Mouse (Mus musculus): ENCODE results near the gene Rfwd3.
"Not testable (repeated sequence)": the region's sequence is repeated elsewhere in the genome, so short reads cannot be mapped to it uniquely, and the experiment has no call there.

Rfwd3 gene

GRCm38 (mm10) chr8:111298011-111298410, 2.0 kb downstream of the Rfwd3 start:
- in situ Hi-C loops (cut with MboI; ENCODE audit: unreplicated experiment in 2 of 2): loop anchor here (10.0 to 25.0 kb wide), 2 partner anchors 443 to 461 kb away; partner anchors contain the start of genes Cog4 (in 1 of the 2) and Sf3b3 (in 1 of the 2)

GRCm38 (mm10) chr8:111291733-111292132, 8.3 kb downstream of the Rfwd3 start:
- in situ Hi-C loops (cut with MboI; ENCODE audit: unreplicated experiment in 2 of 2): loop anchor here (10.0 to 25.0 kb wide), 2 partner anchors 437 to 454 kb away; partner anchors contain the start of genes Cog4 (in 1 of the 2) and Sf3b3 (in 1 of the 2)

GRCm38 (mm10) chr8:111290586-111290985, 9.4 kb downstream of the Rfwd3 start:
- in situ Hi-C loops (cut with MboI; ENCODE audit: unreplicated experiment in 2 of 2): loop anchor here (10.0 to 25.0 kb wide), 2 partner anchors 436 to 453 kb away; partner anchors contain the start of genes Cog4 (in 1 of the 2) and Sf3b3 (in 1 of the 2)

- in situ Hi-C loops (cut with MboI; ENCODE audit: unreplicated experiment in 2 of 2): loop anchor here in 1 of 2 experiments (25.0 kb wide), 1 partner anchor 448 kb away; the partner anchor contains the start of genes Cog4 and Sf3b3
These were observed 14.4 kb downstream of the Rfwd3 start for GRCm38 (mm10) chr8:111285603-111286002.

GRCm38 (mm10) chr8:111282093-111282492, 17.9 kb downstream of the Rfwd3 start:
- in situ Hi-C loops (cut with MboI; ENCODE audit: unreplicated experiment in 2 of 2): loop anchor here in 1 of 2 experiments (25.0 kb wide), 1 partner anchor 445 kb away; the partner anchor contains the start of genes Cog4 and Sf3b3

GRCm38 (mm10) chr8:111268277-111268676, 31.7 kb downstream of the Rfwd3 start:
- in situ Hi-C loops (cut with MboI; ENCODE audit: unreplicated experiment in 2 of 2): no loop called here

- in situ Hi-C loops (cut with MboI; ENCODE audit: unreplicated experiment in 2 of 2): not testable (repeated sequence)
These were observed 33.9 kb downstream of the Rfwd3 start for GRCm38 (mm10) chr8:111266161-111266560.

GRCm38 (mm10) chr8:111264693-111265220, 35.3 kb downstream of the Rfwd3 start:
- in situ Hi-C loops (cut with MboI; ENCODE audit: unreplicated experiment in 2 of 2): no loop called here

GRCm38 (mm10) chr8:111261981-111262381, 38.0 kb downstream of the Rfwd3 start:
- in situ Hi-C loops (cut with MboI; ENCODE audit: unreplicated experiment in 2 of 2): no loop called here

GRCm38 (mm10) chr8:111260251-111260650, 39.8 kb downstream of the Rfwd3 start:
- in situ Hi-C loops (cut with MboI; ENCODE audit: unreplicated experiment in 2 of 2): no loop called here

- in situ Hi-C loops (cut with MboI; ENCODE audit: unreplicated experiment in 2 of 2): no loop called here
These were observed 40.6 kb downstream of the Rfwd3 start for GRCm38 (mm10) chr8:111259408-111259741.

GRCm38 (mm10) chr8:111258631-111259407, 41.2 kb downstream of the Rfwd3 start, which contains the start of gene Glg1:
TSS of gene Glg1 (minus strand) at chr8:111259216.
- in situ Hi-C loops (cut with MboI; ENCODE audit: unreplicated experiment in 2 of 2): no loop called here

GRCm38 (mm10) chr8:111258010-111258630, 41.9 kb downstream of the Rfwd3 start:
- in situ Hi-C loops (cut with MboI; ENCODE audit: unreplicated experiment in 2 of 2): no loop called here

- in situ Hi-C loops (cut with MboI; ENCODE audit: unreplicated experiment in 2 of 2): no loop called here
These were observed 47.4 kb downstream of the Rfwd3 start for GRCm38 (mm10) chr8:111252487-111253112.

GRCm38 (mm10) chr8:111250111-111250510, 49.9 kb downstream of the Rfwd3 start:
- in situ Hi-C loops (cut with MboI; ENCODE audit: unreplicated experiment in 2 of 2): no loop called here

- in situ Hi-C loops (cut with MboI; ENCODE audit: unreplicated experiment in 2 of 2): no loop called here
These were observed 51.9 kb downstream of the Rfwd3 start for GRCm38 (mm10) chr8:111248136-111248535.

- in situ Hi-C loops (cut with MboI; ENCODE audit: unreplicated experiment in 2 of 2): not testable (repeated sequence)
These were observed 53.2 kb downstream of the Rfwd3 start for GRCm38 (mm10) chr8:111246864-111247263.

- in situ Hi-C loops (cut with MboI; ENCODE audit: unreplicated experiment in 2 of 2): no loop called here
These were observed 53.7 kb downstream of the Rfwd3 start for GRCm38 (mm10) chr8:111246287-111246830.

- in situ Hi-C loops (cut with MboI; ENCODE audit: unreplicated experiment in 2 of 2): no loop called here
These were observed 62.7 kb downstream of the Rfwd3 start for GRCm38 (mm10) chr8:111237301-111237700.

GRCm38 (mm10) chr8:111233730-111234129, 66.3 kb downstream of the Rfwd3 start:
- in situ Hi-C loops (cut with MboI; ENCODE audit: unreplicated experiment in 2 of 2): no loop called here

All from v-Abl transformed pro-B cells (cell line).